Mouse (Mus musculus) layer of hippocampus, postnatal 10 days (tissue): ENCODE data around the gene Ankrd22. TPM values are rescaled to one million over a fixed set of nuclear protein-coding genes. Genes with fewer than 3 reads are reported as not detected.

ENCODE experiments used
- DNase-seq, 2 experiments: peaks; one replicate each; pipeline ENCODE4 v3.0.0; 2021; ENCODE audit warnings: low spot score in 2 of 2
- total RNA-seq, 2 experiments: library from RNA; stranded (reverse); gene quantifications; 2 replicates each; pipeline ENCODE4 v1.2.3; 2021

The Ankrd22 gene
- total RNA-seq, 2 experiments from 2014 or later = 0.11 TPM; not detected in 1

- no peak for DNase-seq
Observed at GRCm38 (mm10) chr19:34181234-34181633, 15.4 kb upstream of the Ankrd22 start.

- no peak for DNase-seq
Observed at GRCm38 (mm10) chr19:34180316-34180715, 14.5 kb upstream of the Ankrd22 start.

DNA sequence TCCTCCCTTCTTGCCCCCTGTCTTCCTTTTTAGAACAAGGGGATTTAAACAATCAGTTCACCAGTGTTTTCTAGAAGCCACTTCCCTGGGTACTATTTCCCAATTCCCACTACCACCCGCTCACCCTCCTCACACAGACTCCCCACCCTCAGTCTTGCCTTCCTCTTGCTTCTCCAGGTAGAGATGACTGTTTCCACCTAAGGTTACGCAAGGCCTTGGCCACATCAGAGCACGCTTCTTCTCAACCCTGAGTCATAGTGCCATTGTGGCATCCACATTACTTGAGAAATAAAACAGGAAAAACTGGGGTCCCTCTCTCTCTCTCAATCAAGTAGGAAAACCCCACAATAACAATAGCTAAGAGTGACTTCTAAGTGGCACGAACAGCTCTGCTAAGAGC lies 13.3 kb upstream of the Ankrd22 start:
- DNase-seq = no peak

- no peak for DNase-seq
Observed at GRCm38 (mm10) chr19:34174004-34174403, 8.2 kb upstream of the Ankrd22 start.

- no peak for DNase-seq
Observed at GRCm38 (mm10) chr19:34171167-34171566, 5.3 kb upstream of the Ankrd22 start.

DNA sequence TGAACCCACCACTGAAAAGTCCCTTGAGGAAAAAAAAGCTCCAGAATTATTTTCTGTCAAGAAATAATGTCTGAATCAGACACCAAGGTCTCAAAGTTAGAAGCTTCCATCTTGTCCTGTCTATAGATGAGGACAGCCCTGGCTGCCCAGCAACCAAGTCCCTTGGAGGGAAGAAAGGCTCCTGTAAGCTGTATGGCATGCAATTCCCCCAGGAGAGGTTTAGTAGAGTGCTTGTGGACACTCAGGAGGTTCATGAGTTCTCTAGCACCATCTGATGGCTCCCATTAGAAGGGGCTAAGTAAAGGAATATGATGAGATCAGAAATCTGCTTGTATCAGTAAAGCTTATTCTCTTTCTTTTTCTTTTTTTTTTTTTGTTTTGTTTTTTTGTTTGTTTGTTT lies 3.3 kb upstream of the Ankrd22 start:
- DNase-seq = no peak

DNA sequence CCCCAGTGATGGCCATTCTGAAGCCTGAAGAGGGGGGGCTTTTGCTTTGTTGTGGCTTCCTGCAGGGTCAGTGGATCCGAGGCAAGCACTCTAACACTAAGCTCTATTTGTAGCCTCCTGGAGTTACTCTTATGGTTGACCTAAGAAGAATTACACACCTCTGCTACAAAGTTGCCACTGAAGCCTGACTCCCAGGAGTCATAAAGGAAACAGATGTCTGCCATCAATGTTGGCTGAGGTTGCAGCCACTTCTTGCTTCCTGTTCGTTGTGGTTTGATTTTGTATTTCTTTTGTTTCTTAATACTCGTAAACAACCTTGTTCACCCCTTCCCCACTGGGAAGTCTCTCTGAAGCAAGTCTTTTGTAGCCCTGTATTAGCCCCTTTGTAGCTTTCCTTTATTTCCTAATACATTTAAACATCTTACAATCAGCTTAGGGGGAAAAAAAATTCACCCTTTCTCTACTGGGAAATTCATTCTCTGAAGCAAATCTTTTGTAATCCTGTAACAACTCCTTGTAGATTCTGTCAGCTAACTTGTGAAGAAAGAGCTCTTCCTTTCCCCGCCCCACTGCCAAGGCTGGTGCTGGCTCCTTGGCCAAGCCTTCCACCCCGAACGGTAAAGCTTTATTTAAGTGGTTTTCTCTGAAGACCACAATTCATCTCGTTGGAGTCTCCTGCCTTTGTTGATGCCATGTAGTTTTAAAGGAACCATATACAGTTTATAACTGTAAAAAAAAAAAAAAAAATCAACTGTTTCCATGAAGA lies 2.2 kb upstream of the Ankrd22 start:
- no peak for DNase-seq

GRCm38 (mm10) chr19:34166386-34166785 lies 533 bp upstream of the Ankrd22 start:
- no peak for DNase-seq

- no peak for DNase-seq
Observed at GRCm38 (mm10) chr19:34162693-34163092, 3.2 kb downstream of the Ankrd22 start.

- no peak for DNase-seq
Observed at GRCm38 (mm10) chr19:34153263-34154144, 12.3 kb downstream of the Ankrd22 start.

- DNase-seq = peak in 1 of 2 experiments; percentile 11
Observed at GRCm38 (mm10) chr19:34151909-34152308, 13.9 kb downstream of the Ankrd22 start.

DNA sequence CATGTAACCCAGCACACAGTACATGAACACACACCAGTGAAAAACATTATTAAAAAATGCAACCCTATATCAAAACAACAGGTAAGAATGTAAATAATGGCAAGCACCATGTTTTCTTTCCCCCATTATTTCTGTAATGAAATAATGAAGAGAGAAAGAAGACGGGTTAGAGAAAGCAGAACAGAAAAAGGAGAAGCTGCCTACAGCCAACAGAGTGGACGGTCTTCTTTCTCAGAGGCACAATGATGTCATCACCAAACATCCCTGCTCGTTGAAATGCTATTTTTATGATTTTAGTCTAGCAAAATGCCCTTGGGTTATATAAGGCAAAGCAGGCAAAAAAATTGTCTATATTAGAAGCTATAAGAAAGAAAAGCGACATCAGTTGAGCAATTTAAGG lies 17.4 kb downstream of the Ankrd22 start:
- DNase-seq = no peak

DNA sequence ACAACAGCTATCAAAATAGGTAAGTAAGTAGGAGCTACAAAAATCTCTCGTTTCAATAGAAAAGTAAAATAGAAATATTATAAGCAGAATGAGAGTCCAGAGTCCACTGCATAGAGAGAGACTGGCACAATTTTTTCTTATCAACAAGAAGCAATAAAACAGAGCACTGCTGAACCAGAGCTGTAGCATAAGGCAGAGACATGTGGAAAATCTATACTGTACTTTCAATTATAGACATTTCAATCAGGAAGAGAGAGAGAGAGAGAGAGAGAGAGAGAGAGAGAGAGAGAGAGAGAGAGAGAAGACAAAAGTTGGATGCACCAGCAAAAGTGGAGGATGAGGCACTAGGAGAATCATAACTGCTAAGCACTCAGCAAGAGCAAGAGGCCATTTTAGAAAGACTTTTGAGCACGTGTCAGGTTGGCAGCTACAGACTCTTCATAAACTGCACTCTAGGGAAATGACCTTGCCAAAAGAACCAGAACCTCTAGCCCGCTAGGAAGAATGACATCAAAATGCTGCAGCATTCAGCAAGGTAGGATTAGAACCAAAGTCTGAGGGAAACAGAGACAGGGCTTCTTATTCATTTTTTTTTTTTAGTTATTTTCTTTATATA lies 26.3 kb downstream of the Ankrd22 start:
- no peak for DNase-seq

DNA sequence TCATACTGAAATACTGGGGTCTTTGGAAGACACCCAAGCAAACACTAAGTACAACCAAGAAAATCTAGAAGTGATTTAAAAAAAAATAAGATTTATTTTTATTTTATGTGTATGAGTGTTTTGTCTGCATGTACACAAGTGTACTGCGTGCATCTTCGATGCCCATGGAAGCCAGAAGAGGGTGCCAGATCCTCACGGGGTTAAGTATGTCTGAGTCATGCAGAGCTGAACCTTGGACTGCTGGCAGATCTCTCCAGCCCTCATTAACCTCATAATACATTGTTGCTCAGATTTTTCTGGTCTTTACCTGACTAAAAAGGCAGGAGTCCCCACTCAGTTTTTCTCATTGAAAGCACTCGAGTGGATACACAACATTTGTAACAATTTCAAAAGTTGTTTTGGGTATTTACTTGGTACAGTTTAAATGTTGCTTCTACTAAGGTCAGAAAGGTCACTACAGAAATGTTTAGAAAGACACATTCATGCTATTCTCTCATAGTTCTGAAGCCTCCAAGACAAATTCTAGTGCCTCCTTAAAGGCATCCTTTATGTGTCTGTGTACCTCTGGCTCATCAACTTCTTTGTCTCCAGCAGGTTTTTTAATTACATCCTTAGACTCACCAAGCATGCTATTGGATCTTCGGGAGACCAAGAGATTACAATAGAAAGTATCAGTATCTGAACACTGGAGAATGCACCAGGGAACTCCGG lies 27.0 kb downstream of the Ankrd22 start:
- DNase-seq = no peak

- DNase-seq = no peak
Observed at GRCm38 (mm10) chr19:34120107-34120731, 45.6 kb downstream of the Ankrd22 start.

- no peak for DNase-seq
Observed at GRCm38 (mm10) chr19:34119653-34120052, 46.2 kb downstream of the Ankrd22 start.

GRCm38 (mm10) chr19:34119102-34119501 lies 46.8 kb downstream of the Ankrd22 start:
- DNase-seq = no peak

DNA sequence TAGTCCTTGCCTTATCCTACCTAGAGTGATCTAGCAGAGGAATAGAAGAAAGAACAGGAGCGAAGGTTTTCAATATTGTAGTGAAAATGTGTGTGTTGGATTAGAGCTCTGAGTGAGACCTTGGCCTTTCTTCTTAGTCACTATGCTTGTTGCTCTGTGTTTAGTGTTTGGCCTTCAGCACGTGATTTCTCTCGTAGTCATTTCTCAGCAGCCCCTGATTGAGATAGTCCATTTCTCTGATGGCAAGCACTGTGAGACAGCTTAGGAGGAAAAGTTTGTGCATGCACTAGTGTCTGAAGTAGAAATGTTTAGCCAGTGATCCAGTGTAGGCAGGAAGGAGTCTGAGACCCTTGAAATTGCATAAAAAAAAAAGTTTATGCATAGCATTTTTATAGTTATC lies 61.0 kb downstream of the Ankrd22 start:
- DNase-seq = no peak

GRCm38 (mm10) chr19:34101888-34102287 lies 64.0 kb downstream of the Ankrd22 start:
- no peak for DNase-seq

GRCm38 (mm10) chr19:34100633-34101032 lies 65.2 kb downstream of the Ankrd22 start, which contains the start of gene Lipm:
Lipm (plus strand) TSS chr19:34100933.
- DNase-seq = no peak

GRCm38 (mm10) chr19:34096228-34096627 lies 69.6 kb downstream of the Ankrd22 start:
- no peak for DNase-seq
